8 mouse cellular contexts compared by ENCODE assay signal in the genomic region with DNA sequence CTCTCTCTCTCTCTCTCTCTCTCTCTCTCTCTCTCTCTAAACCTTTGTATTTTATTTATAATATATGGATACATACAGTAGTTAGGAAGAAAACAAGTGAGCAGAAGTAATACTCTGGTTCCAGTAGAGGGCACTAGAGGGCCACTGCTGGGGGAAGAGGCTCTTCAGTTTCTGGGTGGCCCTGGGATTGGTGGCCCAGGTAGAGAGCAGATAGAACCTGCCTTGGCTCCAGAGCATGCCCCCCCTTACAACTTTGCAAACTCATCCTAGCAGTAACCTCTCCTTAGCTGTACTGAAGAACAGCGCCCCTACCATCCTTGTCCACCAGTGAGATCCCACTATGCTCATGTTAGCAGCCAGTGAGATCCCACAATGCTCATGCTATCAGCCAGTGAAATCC.
A peak's percentile ranks its signal among the peaks of the same experiment; 100 is the strongest.
DNase-seq lines count a peak whose midpoint lies in the region; ATAC-seq and TF ChIP-seq lines count a peak whose summit lies in the region.

No protein-coding gene starts in this region.

- TF ChIP-seq POLR2A in cerebellum, adult 2 months (IDR thresholded peaks at IDR 0.05; ENCODE audit: borderline replicate concordance, insufficient read depth, low read length), result no peak

- 48% methylated on average over 1 of the region's 1 CpGs for WGBS in cerebellum, adult 2 months

- H3K27ac ChIP-seq in cerebellum, adult 2 months (ENCODE audit: insufficient read depth, low read length), result no peak overlapping the region

- DNase-seq in adrenal gland, adult (ENCODE audit: inconsistent age in 2 of 2, low spot score in 1 of 2), result peak; percentile 25 to 75
- DNase-seq in adrenal gland, postnatal 4 days (ENCODE audit: low spot score in 2 of 2), result no peak
- peak; percentile 76 for DNase-seq in CD4-positive, CD25-positive, alpha-beta regulatory T cell, adult 2 months (ENCODE audit: low read depth, low spot score)
- peak; percentile 24 to 29 for DNase-seq in cerebellum, adult 2 months
- peak; percentile 52 for DNase-seq in kidney, postnatal 14 days
- DNase-seq in lung, postnatal 25 days (ENCODE audit: low spot score), result peak; percentile 70
- peak; percentile 48 for DNase-seq in right cerebral cortex, postnatal 25 days

- H3K27me3 ChIP-seq in cerebellum, adult 2 months (ENCODE audit: control insufficient read depth, insufficient read depth, low read length), result no peaks in the 10 kb centered on the region

- H3K4me3 ChIP-seq in cerebellum, adult 2 months (replicated peaks; ENCODE audit: insufficient read depth, low read depth, low read length), result no peak overlapping the region

- H3K4me1 ChIP-seq in cerebellum, adult 2 months (ENCODE audit: control insufficient read depth, insufficient read depth, low read length), result no peaks in the 10 kb centered on the region

- peak; percentile 59 for TF ChIP-seq CTCF in cerebellum, adult 2 months (IDR thresholded peaks at IDR 0.05; ENCODE audit: borderline replicate concordance, insufficient read depth, low read depth, low read length)

- ATAC-seq in granulocyte monocyte progenitor cell, adult 5-6 weeks (replicated peaks; ENCODE audit: poor library complexity, severe bottlenecking), result peak; percentile 85

Comparison
In these comparisons a context has a peak if more than half of its experiments do, and no peak if none do; other contexts are left out.
1. DNase-seq: peak in adrenal gland, adult (2 of 2), CD4-positive, CD25-positive, alpha-beta regulatory T cell, adult 2 months (single experiment), cerebellum, adult 2 months (2 of 2), kidney, postnatal 14 days (single experiment), lung, postnatal 25 days (single experiment) and right cerebral cortex, postnatal 25 days (single experiment); none in adrenal gland, postnatal 4 days (0 of 2).